Mouse (Mus musculus): ENCODE results near the gene Lcmt1. TPM values are rescaled to one million over a fixed set of nuclear protein-coding genes. Genes with fewer than 3 reads are reported as not detected.

The Lcmt1 gene
- polyA plus RNA-seq, 1 experiment from 2014 or later, result 62.0 TPM

Other genes with a start within 250 kb of the Lcmt1 start
- 75.3 and 76.5 TPM in 2 replicates for gene Tnrc6a, start 245.9 kb upstream of the Lcmt1 start, polyA plus RNA-seq (2016; fragmentation: Nextera tagmentation; extraction: Ambion mirVana)
- 0.11 and 0.13 TPM in 2 replicates for gene Slc5a11, start 155.0 kb upstream of the Lcmt1 start, polyA plus RNA-seq (2016; fragmentation: Nextera tagmentation; extraction: Ambion mirVana)
- 22.6 and 24.1 TPM in 2 replicates for gene Arhgap17, start 131 bp downstream of the Lcmt1 start, polyA plus RNA-seq (2016; fragmentation: Nextera tagmentation; extraction: Ambion mirVana)
- 0.22 and 0.56 TPM in 2 replicates for gene Aqp8, start 92.5 kb downstream of the Lcmt1 start, polyA plus RNA-seq (2016; fragmentation: Nextera tagmentation; extraction: Ambion mirVana)
- 11.0 TPM in 2 replicates for gene Zkscan2, start 130.7 kb downstream of the Lcmt1 start, polyA plus RNA-seq (2016; fragmentation: Nextera tagmentation; extraction: Ambion mirVana)

Measured in forebrain, embryonic 12.5 days (tissue).